Mouse (Mus musculus) T-helper 2 cell (primary cell): ENCODE measurements around the gene Olfr729.

Experiments used
- in situ Hi-C: fragments of 300-600 bp; cut with MboI, MseI; formaldehyde crosslinking; loops from one replicate; pipeline ENCODE4 v1.15.1; 2025; ENCODE audit warnings: high pct_unique_total_duplicates

Olfr729 gene

GRCm38 (mm10) chr14:50152810-50153209, at the start of gene Olfr729:
Olfr729 (minus strand) TSS chr14:50152910.
- in situ Hi-C loops = no loop called here

GRCm38 (mm10) chr14:50188098-50188497, 35.4 kb upstream of the Olfr729 start, which contains the start of gene Olfr730:
Olfr730 (minus strand) TSS chr14:50188198.
- in situ Hi-C loops = no loop called here

DNA sequence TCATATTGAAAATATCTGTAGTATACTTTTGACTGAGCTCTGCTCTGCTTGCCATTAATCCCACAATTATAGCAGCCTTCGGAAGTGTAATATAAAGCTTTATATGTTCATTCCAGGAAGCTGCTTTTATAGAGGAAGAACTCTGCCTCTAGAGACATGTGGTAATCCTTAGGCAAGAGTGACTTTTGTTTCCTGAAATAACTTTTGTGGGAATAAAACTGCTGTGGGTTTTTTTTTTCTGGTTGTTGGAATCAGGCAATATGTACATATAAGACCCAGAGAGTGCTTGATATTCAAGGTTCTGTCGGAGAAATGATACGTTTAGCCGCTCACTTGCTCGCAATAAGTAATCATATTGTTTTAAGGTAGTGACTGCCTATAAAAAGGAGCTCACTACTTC, 10.1 kb downstream of the Olfr729 start, which contains the start of gene Olfr728:
TSS of gene Olfr728 (minus strand) at position 101 of the 400 bp plus-strand sequence.
- in situ Hi-C loops = no loop called here

DNA sequence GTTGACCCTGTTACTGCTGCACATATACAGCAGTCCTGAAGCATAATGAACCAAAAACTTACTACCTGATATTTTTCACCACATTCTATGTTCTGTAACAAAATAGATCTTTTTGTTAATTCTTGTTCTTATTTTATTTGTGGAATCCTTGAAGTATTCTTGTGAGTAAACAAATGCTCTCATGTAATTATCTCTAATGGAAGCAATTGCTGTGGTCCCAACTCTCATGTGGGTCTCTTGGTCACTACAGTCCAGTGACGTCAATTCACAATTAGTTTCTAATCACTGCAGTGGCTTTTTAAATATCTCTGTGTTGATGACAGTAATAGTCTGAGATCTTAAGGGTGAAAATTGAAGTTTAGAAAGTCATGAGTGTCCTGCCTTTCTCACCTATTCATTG, 29.8 kb downstream of the Olfr729 start, which contains the start of gene Olfr727:
TSS of gene Olfr727 (plus strand) at position 301 of the 400 bp plus-strand sequence.
- in situ Hi-C loops = no loop called here
